Mouse (Mus musculus) T-helper 1 cell (primary cell): ENCODE data around the gene Arfip2.

ENCODE experiments used
- in situ Hi-C: fragments of 300-600 bp; cut with MboI, MseI; formaldehyde crosslinking; loops from one replicate; pipeline ENCODE4 v1.15.1; 2025; ENCODE audit warnings: high pct_unique_total_duplicates

The Arfip2 gene

GRCm38 (mm10) chr7:105640233-105640893, at the start of gene Arfip2, which contains the start of gene Gm45799:
TSS of gene Arfip2 (minus strand) at chr7:105640416.
TSS of gene Gm45799 (plus strand) at chr7:105640552.
- in situ Hi-C loops, result loop anchor here (5.0 to 25.0 kb wide), 2 partner anchors 172 to 1972 kb away; partner anchors contain the start of gene Mrpl17

GRCm38 (mm10) chr7:105685541-105686197, 45.5 kb upstream of the Arfip2 start:
- in situ Hi-C loops, result no loop called here

- in situ Hi-C loops, result no loop called here
These were observed 10.6 kb upstream of the Arfip2 start, which contains the start of gene Dnhd1 for GRCm38 (mm10) chr7:105650639-105651435. TSS of gene Dnhd1 (plus strand) at chr7:105650827.

- in situ Hi-C loops, result loop anchor here (5.0 to 25.0 kb wide), 2 partner anchors 170 to 1970 kb away; partner anchors contain the start of gene Mrpl17
These were observed 1.7 kb upstream of the Arfip2 start for GRCm38 (mm10) chr7:105641936-105642335.

GRCm38 (mm10) chr7:105640894-105641255, 659 bp upstream of the Arfip2 start:
- in situ Hi-C loops, result loop anchor here (5.0 to 25.0 kb wide), 2 partner anchors 171 to 1971 kb away; partner anchors contain the start of gene Mrpl17

- in situ Hi-C loops, result loop anchor here (5.0 to 25.0 kb wide), 4 partner anchors 98 to 1973 kb away; partner anchors contain the start of genes Cnga4, Fam160a2, Ilk and Mrpl17
These were observed 460 bp downstream of the Arfip2 start, which contains the start of gene Timm10b for GRCm38 (mm10) chr7:105639756-105640155. TSS of gene Timm10b (plus strand) at chr7:105640056.

- in situ Hi-C loops, result loop anchor here (5.0 to 25.0 kb wide), 3 partner anchors 98 to 1973 kb away; partner anchors contain the start of genes Cnga4, Fam160a2, Ilk and Rrp8
These were observed 912 bp downstream of the Arfip2 start for GRCm38 (mm10) chr7:105639304-105639703.

GRCm38 (mm10) chr7:105638776-105639175, 1.4 kb downstream of the Arfip2 start:
- in situ Hi-C loops, result loop anchor here (5.0 to 25.0 kb wide), 3 partner anchors 99 to 1974 kb away; partner anchors contain the start of genes Cnga4, Fam160a2, Ilk and Rrp8

GRCm38 (mm10) chr7:105635726-105636125, 4.5 kb downstream of the Arfip2 start:
- in situ Hi-C loops, result loop anchor here (5.0 to 25.0 kb wide), 3 partner anchors 102 to 1977 kb away; partner anchors contain the start of genes Cnga4, Fam160a2, Ilk and Rrp8

GRCm38 (mm10) chr7:105634272-105634920, 5.8 kb downstream of the Arfip2 start:
- in situ Hi-C loops, result loop anchor here (10.0 to 25.0 kb wide), 2 partner anchors 230 to 1978 kb away; partner anchors contain the start of genes Cnga4 and Fam160a2

GRCm38 (mm10) chr7:105633801-105634135, 6.4 kb downstream of the Arfip2 start:
- in situ Hi-C loops, result loop anchor here (10.0 to 25.0 kb wide), 2 partner anchors 229 to 1979 kb away; partner anchors contain the start of genes Cnga4 and Fam160a2

GRCm38 (mm10) chr7:105633127-105633800, 7.0 kb downstream of the Arfip2 start, which contains the start of gene Trim3:
TSS of gene Trim3 (minus strand) at chr7:105633571.
- in situ Hi-C loops, result loop anchor here (10.0 to 25.0 kb wide), 2 partner anchors 228 to 1979 kb away; partner anchors contain the start of genes Cnga4 and Fam160a2

- in situ Hi-C loops, result loop anchor here (10.0 to 25.0 kb wide), 2 partner anchors 228 to 1980 kb away; partner anchors contain the start of genes Cnga4 and Fam160a2
These were observed 7.7 kb downstream of the Arfip2 start for GRCm38 (mm10) chr7:105632551-105632972.

GRCm38 (mm10) chr7:105628633-105629032, 11.6 kb downstream of the Arfip2 start:
- in situ Hi-C loops, result loop anchor here (5.0 to 25.0 kb wide), 2 partner anchors 51 to 1984 kb away; no protein-coding TSS in a partner anchor

GRCm38 (mm10) chr7:105625397-105625796, 14.8 kb downstream of the Arfip2 start:
- in situ Hi-C loops, result loop anchor here (5.0 to 25.0 kb wide), 2 partner anchors 48 to 1987 kb away; no protein-coding TSS in a partner anchor

GRCm38 (mm10) chr7:105621646-105622292, 18.4 kb downstream of the Arfip2 start:
- in situ Hi-C loops, result no loop called here

GRCm38 (mm10) chr7:105621053-105621452, 19.2 kb downstream of the Arfip2 start:
- in situ Hi-C loops, result no loop called here

GRCm38 (mm10) chr7:105619701-105620100, 20.5 kb downstream of the Arfip2 start:
- in situ Hi-C loops, result no loop called here

- in situ Hi-C loops, result no loop called here
These were observed 22.4 kb downstream of the Arfip2 start for GRCm38 (mm10) chr7:105617810-105618209.
